Mouse (Mus musculus): ENCODE measurements around the gene Sft2d2.

DNA sequence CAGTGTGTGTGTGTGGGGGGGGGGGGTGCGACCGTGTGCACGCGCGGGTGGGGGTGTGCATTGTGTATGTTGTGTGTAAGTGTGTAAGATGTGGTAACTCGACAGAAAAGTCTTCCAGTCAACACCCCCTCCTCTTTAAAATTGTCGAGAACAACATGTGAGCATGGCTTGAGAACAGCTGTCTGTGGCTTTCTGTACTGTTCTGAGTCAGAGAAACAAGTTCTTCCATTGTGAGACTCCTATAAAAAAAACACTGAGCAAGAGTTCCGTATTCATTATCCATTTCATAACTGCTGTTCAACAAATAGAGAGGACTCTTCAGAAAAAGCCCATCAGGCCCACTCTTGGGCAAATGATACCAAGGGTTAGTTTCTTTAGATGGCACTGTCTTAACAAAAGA is 6.5 kb upstream of the Sft2d2 start:
- TF ChIP-seq POLR2A (IDR thresholded peaks at IDR 0.05; ENCODE audit: extremely low read depth, insufficient read depth, low read length) (no peak), CTCF (IDR thresholded peaks at IDR 0.05; ENCODE audit: extremely low read depth, insufficient read depth, low read length) (no peak)
